Mouse (Mus musculus): ENCODE data around the gene Vpreb1. TPM values are rescaled to one million over a fixed set of nuclear protein-coding genes. Genes with fewer than 3 reads are reported as not detected.

Gene Vpreb1
- total and polyA plus RNA-seq, 2 experiments from 2014 or later, result 0.95 to 0.97 TPM

DNA sequence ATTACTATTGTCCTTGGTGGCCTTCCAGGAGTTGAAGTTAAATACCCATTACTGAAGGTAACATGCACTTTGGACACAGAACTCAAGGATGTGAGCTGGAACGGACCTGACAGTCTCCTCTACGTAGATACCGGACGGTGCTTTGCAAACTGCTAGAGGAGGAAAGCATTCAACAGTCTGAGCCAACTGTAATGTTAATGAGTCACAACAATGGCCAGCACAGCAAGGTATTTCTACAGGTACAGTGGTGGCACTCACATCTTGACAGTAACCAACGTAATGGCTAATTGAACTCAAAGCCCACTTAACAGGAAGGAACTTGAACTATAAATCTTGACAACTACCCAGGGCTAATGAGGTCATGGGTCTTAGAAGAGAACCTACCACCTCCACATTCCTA lies 45.2 kb downstream of the Vpreb1 start:
- no peak for TF ChIP-seq CTCF (IDR thresholded peaks at IDR 0.05; ENCODE audit: low read depth)
- Histone ChIP-seq H3K27ac (ENCODE audit: low read depth, low read length) (no peak overlapping the region), H3K4me2 (ENCODE audit: low read depth) (no peak overlapping the region), H3K36me3 (ENCODE audit: insufficient read depth) (no peaks in the 10 kb centered on the region), H3K4me1 (ENCODE audit: insufficient read depth) (no peaks in the 10 kb centered on the region), H3K9me3 (ENCODE audit: low read length) (no peaks in the 10 kb centered on the region), H3K27me3 (ENCODE audit: insufficient read depth, low read length) (no peaks in the 10 kb centered on the region), H3K9ac (no peak overlapping the region), H3K4me3 (ENCODE audit: low read depth, low read length) (no peak overlapping the region)
- DNase-seq (no peak), ATAC-seq (no peak)
- WGBS, result 35% methylated on average over 5 of the region's 5 CpGs

Other genes starting within 250 kb of the Vpreb1 start
- gene Olfr19, start 194.4 kb downstream of the Vpreb1 start, total RNA-seq (2014; rRNA removed), result not detected in 2 replicates
- gene Olfr19, start 194.4 kb downstream of the Vpreb1 start, polyA plus RNA-seq (2015; fragmentation: Nextera tagmentation; extraction: Ambion mirVana), result 0.08 TPM in 1 of 2 replicates, not detected in the other
- 19.2 and 27.4 TPM in 2 replicates for gene Spag6l, start 41.4 kb downstream of the Vpreb1 start, total RNA-seq (2014; rRNA removed)
- 15.5 and 20.5 TPM in 2 replicates for gene Spag6l, start 41.4 kb downstream of the Vpreb1 start, polyA plus RNA-seq (2015; fragmentation: Nextera tagmentation; extraction: Ambion mirVana)
- gene Igll1, start 6.9 kb downstream of the Vpreb1 start, total RNA-seq (2014; rRNA removed), result not detected in 2 replicates
- gene Igll1, start 6.9 kb downstream of the Vpreb1 start, polyA plus RNA-seq (2015; fragmentation: Nextera tagmentation; extraction: Ambion mirVana), result not detected in 2 replicates
- gene Top3b, start 107 bp downstream of the Vpreb1 start, total RNA-seq (2014; rRNA removed), result 74.3 and 88.6 TPM in 2 replicates
- 41.1 and 52.5 TPM in 2 replicates for gene Top3b, start 107 bp downstream of the Vpreb1 start, polyA plus RNA-seq (2015; fragmentation: Nextera tagmentation; extraction: Ambion mirVana)
- gene Ppm1f, start 25.6 kb upstream of the Vpreb1 start, total RNA-seq (2014; rRNA removed), result 26.8 and 34.7 TPM in 2 replicates
- 7.9 and 12.1 TPM in 2 replicates for gene Ppm1f, start 25.6 kb upstream of the Vpreb1 start, polyA plus RNA-seq (2015; fragmentation: Nextera tagmentation; extraction: Ambion mirVana)
- gene Mapk1, start 112.5 kb upstream of the Vpreb1 start, total RNA-seq (2014; rRNA removed), result 189 and 231 TPM in 2 replicates
- 165 and 207 TPM in 2 replicates for gene Mapk1, start 112.5 kb upstream of the Vpreb1 start, polyA plus RNA-seq (2015; fragmentation: Nextera tagmentation; extraction: Ambion mirVana)
- 76.7 and 103 TPM in 2 replicates for gene Ypel1, start 198.9 kb upstream of the Vpreb1 start, total RNA-seq (2014; rRNA removed)
- 123 and 131 TPM in 2 replicates for gene Ypel1, start 198.9 kb upstream of the Vpreb1 start, polyA plus RNA-seq (2015; fragmentation: Nextera tagmentation; extraction: Ambion mirVana)
- gene Ppil2, start 240.4 kb upstream of the Vpreb1 start, total RNA-seq (2014; rRNA removed), result 100 and 104 TPM in 2 replicates
- 99.3 and 111 TPM in 2 replicates for gene Ppil2, start 240.4 kb upstream of the Vpreb1 start, polyA plus RNA-seq (2015; fragmentation: Nextera tagmentation; extraction: Ambion mirVana)